Mouse (Mus musculus) myocyte (in vitro differentiated cells): ENCODE measurements around the gene Kif1c. TPM values are rescaled to one million over a fixed set of nuclear protein-coding genes. Genes with fewer than 3 reads are reported as not detected.

Source experiments
- H3K27me3 ChIP-seq: one replicate; pipeline ENCODE4 v1.6.1; 2011; ENCODE audit not compliant: control insufficient read depth, insufficient read depth, insufficient read length
- H3K36me3 ChIP-seq: one replicate; pipeline ENCODE4 v1.6.1; 2011; ENCODE audit not compliant: control insufficient read depth, insufficient read depth
- H3K4me2 ChIP-seq: one replicate; pipeline ENCODE4 v1.6.1; 2011; ENCODE audit warnings: low read depth, control low read depth
- H3K4me3 ChIP-seq: one replicate; pipeline ENCODE4 v1.5.1; 2011; ENCODE audit warnings: mild to moderate bottlenecking, control low read depth, moderate library complexity
- H3K79me2 ChIP-seq: one replicate; pipeline ENCODE4 v1.6.1; 2011; ENCODE audit not compliant: control insufficient read depth, insufficient read depth
- H3ac ChIP-seq: one replicate; pipeline ENCODE4 v1.6.1; 2011; ENCODE audit not compliant: control insufficient read depth, insufficient read length
- CEBPB ChIP-seq: IDR thresholded peaks from 2 replicates; pipeline ENCODE4 v1.6.1; 2011; ENCODE audit warnings: mild to moderate bottlenecking, moderate library complexity; ENCODE audit not compliant: poor library complexity, insufficient read depth, severe bottlenecking
- E2F4 ChIP-seq: IDR thresholded peaks from one replicate; pipeline ENCODE4 v1.6.1; 2011; ENCODE audit warnings: mild to moderate bottlenecking, control low read depth, moderate library complexity; ENCODE audit not compliant: insufficient read depth
- MAX ChIP-seq: IDR thresholded peaks from one replicate; pipeline ENCODE4 v1.6.1; 2011; ENCODE audit warnings: low read depth, mild to moderate bottlenecking, control low read depth
- MYOD1 ChIP-seq, 3 experiments: IDR thresholded peaks; one replicate each; pipeline ENCODE4 v1.6.1; 2011; ENCODE audit warnings: control low read depth in 2 of 3, low read depth in 2 of 3, mild to moderate bottlenecking in 2 of 3, moderate library complexity in 1 of 3; ENCODE audit not compliant: insufficient read length in 2 of 3, control insufficient read depth in 1 of 3
- MYOG ChIP-seq, 3 experiments: IDR thresholded peaks; one replicate each; pipeline ENCODE4 v1.6.1; 2011; ENCODE audit warnings: control low read depth in 2 of 3, low read depth in 2 of 3, mild to moderate bottlenecking in 2 of 3; ENCODE audit not compliant: insufficient read length in 2 of 3, control insufficient read depth in 1 of 3, insufficient read depth in 1 of 3
- POLR2A ChIP-seq: IDR thresholded peaks from one replicate; pipeline ENCODE4 v1.6.1; 2011; ENCODE audit warnings: low read depth, mild to moderate bottlenecking, control low read depth, moderate library complexity; ENCODE audit not compliant: insufficient read length
- POLR2AphosphoS2 ChIP-seq: IDR thresholded peaks from one replicate; pipeline ENCODE4 v1.6.1; 2011; ENCODE audit warnings: low read depth, control low read depth; ENCODE audit not compliant: insufficient read length
- REST ChIP-seq: IDR thresholded peaks from one replicate; pipeline ENCODE4 v1.6.1; 2011; ENCODE audit warnings: mild to moderate bottlenecking, control low read depth, moderate library complexity; ENCODE audit not compliant: insufficient read depth, insufficient read length
- SRF ChIP-seq: IDR thresholded peaks from one replicate; pipeline ENCODE4 v1.6.1; 2011; ENCODE audit warnings: low read depth; ENCODE audit not compliant: control insufficient read depth, insufficient read length
- TCF12 ChIP-seq: IDR thresholded peaks from one replicate; pipeline ENCODE4 v1.6.1; 2011; ENCODE audit warnings: mild to moderate bottlenecking, control low read depth; ENCODE audit not compliant: poor library complexity, insufficient read depth, severe bottlenecking
- TCF3 ChIP-seq: IDR thresholded peaks from one replicate; pipeline ENCODE4 v1.6.1; 2011; ENCODE audit warnings: low read depth, control low read depth; ENCODE audit not compliant: insufficient read length
- USF1 ChIP-seq: IDR thresholded peaks from one replicate; pipeline ENCODE4 v1.6.1; 2011; ENCODE audit warnings: low read depth, mild to moderate bottlenecking, control low read depth, moderate library complexity
- polyA plus RNA-seq: library from polyadenylated mRNA; unstranded; fragments of >200 nt; fragmentation: generic; extraction: Trizol; gene quantifications from one replicate; pipeline ENCODE4 v1.2.1, GENCODE M21; 2012; ENCODE audit warnings: missing spikeins

The Kif1c gene
- polyA plus RNA-seq, 1 experiment = 96.3 TPM

DNA sequence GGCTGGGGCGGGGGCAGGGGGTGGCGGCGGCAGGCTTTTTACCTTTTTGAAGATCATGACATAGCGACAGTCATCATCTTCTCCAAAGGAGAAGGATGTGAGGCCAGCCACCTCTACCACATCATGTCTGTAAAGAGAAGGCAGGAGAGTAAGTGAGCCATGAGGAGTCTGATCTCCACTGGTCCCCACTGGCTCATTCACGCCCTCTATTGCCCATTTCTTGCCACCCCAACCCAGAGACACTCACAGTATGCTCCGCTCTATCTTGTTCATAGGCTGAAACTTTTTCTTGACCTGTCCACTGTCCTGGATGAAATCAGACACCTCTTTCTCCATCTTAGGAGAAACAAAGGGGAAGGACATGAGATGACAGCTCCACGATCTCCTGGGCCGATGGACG lies 35.6 kb upstream of the Kif1c start:
- no peak overlapping the region for H3K4me3 ChIP-seq
- H3K36me3 ChIP-seq = peaks cover 37% of the 10 kb centered on the region
- H3K27me3 ChIP-seq = no peaks in the 10 kb centered on the region
- no peak overlapping the region for H3K4me2 ChIP-seq
- H3K79me2 ChIP-seq = peaks cover 30% of the 10 kb centered on the region
- no peak overlapping the region for H3ac ChIP-seq
- TF ChIP-seq POLR2AphosphoS2 (peak; percentile 74), USF1 (no peak), TCF12 (no peak)

- H3K79me2 ChIP-seq = peaks cover 19% of the 10 kb centered on the region
- H3K4me3 ChIP-seq = no peak overlapping the region
- H3K36me3 ChIP-seq = peaks cover 27% of the 10 kb centered on the region
- H3K4me2 ChIP-seq = no peak overlapping the region
- no peak overlapping the region for H3ac ChIP-seq
- H3K27me3 ChIP-seq = no peaks in the 10 kb centered on the region
- TF ChIP-seq MYOD1 (IDR thresholded peaks at IDR 0.05; ENCODE audit: control insufficient read depth in 1 of 3, insufficient read length in 2 of 3, low read depth in 2 of 3) (peak in 1 of 3 experiments; percentile 25), TCF12 (no peak)
Observed at GRCm38 (mm10) chr11:70666687-70667086, 33.7 kb upstream of the Kif1c start.

DNA sequence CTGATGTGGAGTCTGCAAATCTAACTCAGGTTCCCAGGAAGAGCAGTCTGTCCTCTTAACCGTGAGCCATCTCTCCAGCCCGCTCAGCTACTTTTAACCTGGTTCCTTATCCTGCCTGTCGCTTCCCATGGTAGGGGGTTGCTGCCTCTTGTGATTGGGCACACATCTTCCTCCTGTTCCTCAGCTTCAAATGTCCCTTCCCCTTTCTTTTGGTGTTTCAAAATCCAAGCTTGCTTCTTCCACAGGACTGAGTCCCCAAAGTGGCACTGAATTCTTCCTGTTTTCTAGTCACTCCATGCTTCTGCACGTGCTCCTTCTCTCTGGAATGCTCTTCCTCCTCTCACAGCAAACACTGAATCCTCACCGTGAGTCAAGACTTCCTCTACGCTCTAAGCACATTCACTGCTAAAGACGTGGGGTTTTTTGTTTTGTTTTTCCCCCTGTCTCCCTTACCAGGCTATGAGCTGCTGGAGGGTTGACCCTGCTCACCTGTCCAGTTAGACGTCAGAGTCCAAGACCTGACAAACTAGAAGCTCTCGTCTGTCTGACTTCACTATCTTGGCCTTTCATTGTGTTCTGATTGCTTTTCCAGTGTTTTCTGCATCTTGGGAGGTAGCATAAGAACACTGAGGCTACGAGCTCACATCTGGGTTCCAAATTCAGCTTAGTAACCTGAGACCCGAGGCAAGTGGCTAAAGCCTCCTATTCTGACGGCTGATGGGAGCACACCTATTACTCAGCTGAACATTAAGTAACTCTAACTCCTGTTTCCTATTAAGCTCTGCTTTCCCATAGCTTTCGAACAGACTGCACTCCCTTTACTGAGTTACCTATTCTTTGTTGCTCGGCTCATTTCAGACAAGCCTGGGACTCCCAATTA lies 32.8 kb upstream of the Kif1c start:
- peak overlapping the region; percentile 95 for H3K4me2 ChIP-seq
- H3ac ChIP-seq = no peak overlapping the region
- H3K4me3 ChIP-seq = peak overlapping the region; percentile 82
- H3K79me2 ChIP-seq = peaks cover 19% of the 10 kb centered on the region
- TF ChIP-seq MYOG (IDR thresholded peaks at IDR 0.05; ENCODE audit: control insufficient read depth in 1 of 3, insufficient read depth in 1 of 3, insufficient read length in 2 of 3, low read depth in 2 of 3) (no peak), POLR2AphosphoS2 (no peak), USF1 (no peak), POLR2A (no peak), E2F4 (no peak), REST (no peak), TCF3 (no peak)
- no peaks in the 10 kb centered on the region for H3K27me3 ChIP-seq
- H3K36me3 ChIP-seq = peaks cover 20% of the 10 kb centered on the region

DNA sequence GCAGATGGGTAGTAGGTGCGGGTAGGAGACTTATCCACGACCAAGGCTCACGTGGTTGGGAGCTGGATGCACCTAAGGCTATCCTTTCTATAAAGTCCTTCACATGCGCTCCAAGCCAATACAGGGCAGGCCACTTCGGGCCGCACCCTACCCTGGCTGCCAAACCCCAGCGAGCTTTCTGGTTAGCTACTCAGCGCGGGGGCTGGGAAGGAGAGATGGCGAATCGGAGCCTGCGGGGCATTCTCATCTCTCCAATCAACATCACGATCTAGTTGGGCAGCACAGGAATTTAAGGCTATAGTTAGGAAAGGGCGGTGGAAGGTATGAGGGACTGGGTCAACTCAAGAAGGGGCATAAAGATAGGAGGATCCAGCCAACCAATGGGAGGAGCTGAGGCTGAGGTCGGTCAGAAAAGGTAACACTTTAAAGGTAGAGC lies 32.0 kb upstream of the Kif1c start:
- TF ChIP-seq CEBPB (no peak), MYOD1 (IDR thresholded peaks at IDR 0.05; ENCODE audit: control insufficient read depth in 1 of 3, insufficient read length in 2 of 3, low read depth in 2 of 3) (no peak), POLR2AphosphoS2 (peak; percentile 46), REST (no peak), E2F4 (no peak), MYOG (IDR thresholded peaks at IDR 0.05; ENCODE audit: control insufficient read depth in 1 of 3, insufficient read depth in 1 of 3, insufficient read length in 2 of 3, low read depth in 2 of 3) (no peak), TCF12 (no peak), SRF (no peak), USF1 (peak; percentile 34), TCF3 (no peak), MAX (no peak), POLR2A (peak; percentile 64)
- Histone ChIP-seq H3K4me2 (peak overlapping the region; percentile 95), H3K79me2 (peaks cover 19% of the 10 kb centered on the region), H3K27me3 (no peaks in the 10 kb centered on the region), H3K36me3 (peaks cover 11% of the 10 kb centered on the region), H3K4me3 (peak overlapping the region; percentile 82), H3ac (peak overlapping the region; percentile 35)

DNA sequence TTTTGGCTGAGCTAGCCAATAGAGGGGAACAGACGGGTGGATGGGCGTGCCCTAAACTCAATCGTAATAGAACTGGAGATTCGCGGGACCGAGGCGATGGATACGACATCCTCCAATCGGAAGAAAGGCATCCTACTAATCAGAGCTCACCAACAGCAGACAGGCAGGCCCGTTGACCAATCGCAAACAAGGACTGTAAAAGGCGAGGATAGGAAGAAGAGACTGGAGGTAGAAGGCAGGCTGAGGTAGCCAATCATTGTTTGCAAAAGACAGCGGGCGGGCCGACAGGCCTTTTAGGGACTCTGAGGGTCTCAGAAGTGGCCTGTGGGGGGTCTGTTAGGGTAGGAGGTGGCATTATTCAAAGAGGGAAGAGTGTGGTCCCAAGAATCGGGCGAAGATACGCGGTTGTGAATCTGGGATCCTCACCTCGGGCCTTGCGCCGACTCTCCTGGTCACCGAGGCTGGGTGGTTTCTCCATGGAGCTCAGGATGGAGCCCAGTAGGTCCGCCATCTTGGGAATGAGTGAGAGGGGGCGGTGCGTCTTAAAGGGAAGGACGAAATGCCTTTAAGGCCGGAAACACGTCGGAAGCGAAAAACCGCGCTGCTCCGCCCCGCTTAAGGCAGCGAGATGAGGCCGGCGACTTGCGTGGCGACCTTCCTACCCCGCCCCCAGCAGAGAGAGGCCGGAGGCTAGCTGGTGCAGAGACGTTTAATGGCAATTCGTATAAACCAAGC lies 31.4 kb upstream of the Kif1c start, which contains the start of gene Spag7:
TSS of gene Spag7 (minus strand) at position 646 of the 735 bp plus-strand sequence.
- Histone ChIP-seq H3K79me2 (peaks cover 19% of the 10 kb centered on the region), H3K27me3 (no peaks in the 10 kb centered on the region), H3K4me2 (peak within 1 kb of the TSS; percentile 95), H3K4me3 (peak within 1 kb of the TSS; percentile 82), H3K36me3 (peaks cover 6% of the 10 kb centered on the region), H3ac (peak within 1 kb of the TSS; percentile 35)
- peak; percentile 76 for TF ChIP-seq POLR2A
- TF ChIP-seq CEBPB = no peak
- peak; percentile 88 for TF ChIP-seq SRF
- TF ChIP-seq POLR2AphosphoS2 = peak; percentile 93
